Mouse (Mus musculus): ENCODE measurements at regions not wholly inside any gene's neighbourhood (a gene's known extent, or its start where the extent isn't known, plus 50 kb on each side); places are given as distances from the start of the nearest gene placed in this dataset.

DNA sequence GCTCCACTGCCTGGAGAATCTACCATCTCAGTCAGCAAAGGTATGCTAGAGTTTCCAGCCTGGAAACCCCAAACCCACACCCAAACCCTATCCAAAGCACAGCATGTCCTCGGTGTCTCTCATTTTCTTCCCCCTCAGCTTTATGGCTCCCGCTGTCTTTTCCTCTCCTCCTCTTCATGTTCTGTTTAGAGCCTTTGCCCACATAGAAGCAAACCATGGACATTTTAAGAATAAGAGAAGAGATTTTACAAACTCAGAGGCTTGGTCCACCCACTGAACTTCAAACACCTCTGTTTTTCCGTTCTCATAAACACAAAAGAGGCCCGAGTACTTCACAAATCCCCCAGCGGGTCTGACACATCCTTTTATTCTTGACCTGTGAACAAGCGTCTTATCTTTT, 154.9 kb upstream of the Zc3h12c start:
- Histone ChIP-seq H3K4me3 (ENCODE audit: low read depth, low read length) (no peak overlapping the region), H3K4me2 (ENCODE audit: low read depth, severe bottlenecking) (no peak overlapping the region), H3K27me3 (ENCODE audit: control insufficient read depth, insufficient read depth, low read length) (no peaks in the 10 kb centered on the region), H3K4me1 (ENCODE audit: control insufficient read depth, insufficient read depth, low read length) (no peaks in the 10 kb centered on the region), H3K27ac (replicated peaks; ENCODE audit: low read depth, low read length) (no peak overlapping the region), H3K36me3 (ENCODE audit: control insufficient read depth, insufficient read depth, low read length) (no peaks in the 10 kb centered on the region), H3K9ac (ENCODE audit: low read length) (no peak overlapping the region), H3K9me3 (ENCODE audit: control insufficient read depth, low read length) (no peaks in the 10 kb centered on the region)
- ATAC-seq (ENCODE audit: insufficient number of reproducible peaks, low FRiP score, low TSS enrichment, low read depth) (no peak), DNase-seq (ENCODE audit: low spot score) (no peak)
- WGBS: 91% methylated on average over 6 of the region's 6 CpGs

DNA sequence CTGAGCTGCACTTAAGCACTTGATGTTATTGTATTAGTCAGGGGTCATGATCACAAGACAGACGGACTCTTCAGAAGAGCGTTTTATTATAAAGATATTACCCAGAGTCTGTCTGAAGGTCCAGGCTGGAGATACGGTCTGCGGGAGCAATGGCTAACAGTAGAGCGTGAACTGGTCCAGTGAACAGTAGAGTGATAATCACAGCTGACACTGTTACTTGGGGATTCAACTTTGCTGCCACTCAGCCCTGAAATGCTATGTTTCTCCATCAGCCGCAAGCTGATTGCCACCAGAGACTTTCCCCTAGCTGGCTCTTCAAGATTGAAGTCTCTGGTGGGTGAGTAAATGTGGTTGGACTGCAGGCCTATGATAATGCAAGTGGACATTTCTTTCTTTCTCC, 133.1 kb upstream of the Zc3h12c start:
- DNase-seq (ENCODE audit: low spot score) (no peak), ATAC-seq (ENCODE audit: insufficient number of reproducible peaks, low FRiP score, low TSS enrichment, low read depth) (no peak)
- Histone ChIP-seq H3K27me3 (ENCODE audit: control insufficient read depth, insufficient read depth, low read length) (no peaks in the 10 kb centered on the region), H3K4me3 (ENCODE audit: low read depth, low read length) (no peak overlapping the region), H3K36me3 (ENCODE audit: control insufficient read depth, insufficient read depth, low read length) (no peaks in the 10 kb centered on the region), H3K9ac (ENCODE audit: low read length) (no peak overlapping the region), H3K9me3 (ENCODE audit: control insufficient read depth, low read length) (no peaks in the 10 kb centered on the region), H3K4me1 (ENCODE audit: control insufficient read depth, insufficient read depth, low read length) (no peaks in the 10 kb centered on the region), H3K27ac (replicated peaks; ENCODE audit: low read depth, low read length) (no peak overlapping the region), H3K4me2 (ENCODE audit: low read depth, severe bottlenecking) (no peak overlapping the region)
- WGBS: 82% methylated on average over 6 of the region's 6 CpGs

DNA sequence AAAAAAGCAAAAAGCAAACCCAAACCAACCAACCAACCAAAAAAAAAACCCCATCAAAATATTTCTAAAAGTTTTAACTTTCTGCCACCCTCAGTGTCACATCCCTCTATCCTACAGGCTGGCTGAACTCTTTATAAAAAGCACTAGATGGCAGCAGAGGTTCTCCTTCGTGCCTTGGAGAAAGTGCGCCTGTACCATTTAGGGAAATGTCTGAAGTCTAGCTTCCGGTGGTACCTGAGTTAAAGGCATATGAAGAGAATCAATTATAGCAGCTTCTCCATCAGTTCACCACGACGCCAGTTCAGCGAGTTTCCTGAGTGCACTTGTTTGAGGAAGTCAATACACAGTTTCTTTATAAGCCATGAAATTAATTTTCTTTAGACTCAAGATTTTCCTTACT, 130.0 kb upstream of the Zc3h12c start:
- Histone ChIP-seq H3K27ac (replicated peaks; ENCODE audit: low read depth, low read length) (no peak overlapping the region), H3K4me2 (ENCODE audit: low read depth, severe bottlenecking) (no peak overlapping the region), H3K9me3 (ENCODE audit: control insufficient read depth, low read length) (no peaks in the 10 kb centered on the region), H3K27me3 (ENCODE audit: control insufficient read depth, insufficient read depth, low read length) (no peaks in the 10 kb centered on the region), H3K36me3 (ENCODE audit: control insufficient read depth, insufficient read depth, low read length) (no peaks in the 10 kb centered on the region), H3K9ac (ENCODE audit: low read length) (no peak overlapping the region), H3K4me1 (ENCODE audit: control insufficient read depth, insufficient read depth, low read length) (no peaks in the 10 kb centered on the region), H3K4me3 (ENCODE audit: low read depth, low read length) (no peak overlapping the region)
- DNase-seq (ENCODE audit: low spot score): peak; percentile 48
- no peak for ATAC-seq (ENCODE audit: insufficient number of reproducible peaks, low FRiP score, low TSS enrichment, low read depth)
- whole genome bisulfite sequencing: 11% methylated on average over 6 of the region's 6 CpGs

DNA sequence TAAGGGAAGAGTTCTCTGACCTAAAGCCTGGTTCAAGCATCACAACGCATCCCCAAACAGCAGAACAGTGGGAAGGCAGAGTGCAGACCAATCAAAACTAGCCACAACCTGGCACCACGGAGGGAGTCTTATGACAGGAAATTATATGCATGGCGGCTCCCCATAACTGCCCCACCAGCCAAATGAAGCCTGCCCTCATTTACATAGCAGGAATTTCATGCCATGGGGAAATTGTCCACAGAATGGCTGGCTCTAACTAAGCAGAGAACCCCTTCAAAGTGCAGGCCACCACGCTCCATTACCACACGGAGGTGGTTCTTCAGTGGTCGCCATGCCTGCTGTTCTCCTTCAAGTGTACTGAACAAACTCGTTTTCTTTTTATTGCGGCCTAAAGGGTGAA, 126.3 kb upstream of the Zc3h12c start:
- H3K27me3 ChIP-seq (ENCODE audit: control insufficient read depth, insufficient read depth, low read length): no peaks in the 10 kb centered on the region
- no peak for DNase-seq (ENCODE audit: low spot score)
- H3K36me3 ChIP-seq (ENCODE audit: control insufficient read depth, insufficient read depth, low read length): no peaks in the 10 kb centered on the region
- no peaks in the 10 kb centered on the region for H3K9me3 ChIP-seq (ENCODE audit: control insufficient read depth, low read length)
- no peak overlapping the region for H3K9ac ChIP-seq (ENCODE audit: low read length)
- no peak for ATAC-seq (ENCODE audit: insufficient number of reproducible peaks, low FRiP score, low TSS enrichment, low read depth)
- H3K4me3 ChIP-seq (ENCODE audit: low read depth, low read length): no peak overlapping the region
- no peak overlapping the region for H3K27ac ChIP-seq (replicated peaks; ENCODE audit: low read depth, low read length)
- no peak overlapping the region for H3K4me2 ChIP-seq (ENCODE audit: low read depth, severe bottlenecking)
- 82% methylated on average over 8 of the region's 8 CpGs for WGBS
- H3K4me1 ChIP-seq (ENCODE audit: control insufficient read depth, insufficient read depth, low read length): no peaks in the 10 kb centered on the region

DNA sequence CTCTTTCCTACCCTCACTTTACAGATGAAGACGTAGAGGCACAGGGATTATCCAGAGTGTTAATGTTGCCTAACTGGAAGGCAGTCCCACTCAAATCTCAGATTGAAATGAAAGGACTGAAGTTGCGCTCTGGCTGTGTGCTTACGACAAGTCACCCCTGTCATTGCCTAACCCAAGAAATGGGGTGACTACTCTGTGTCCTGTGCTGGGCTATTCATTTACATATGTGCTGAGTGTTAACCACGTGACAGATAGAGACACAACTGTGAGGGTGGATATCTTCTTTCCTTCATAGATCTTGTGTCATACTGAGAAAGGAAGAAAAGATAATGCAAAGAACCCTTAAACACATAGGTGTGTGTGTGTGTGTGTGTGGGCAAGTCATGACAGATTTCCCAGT, 120.7 kb upstream of the Zc3h12c start:
- Histone ChIP-seq H3K36me3 (ENCODE audit: control insufficient read depth, insufficient read depth, low read length) (no peaks in the 10 kb centered on the region), H3K4me2 (ENCODE audit: low read depth, severe bottlenecking) (no peak overlapping the region), H3K27me3 (ENCODE audit: control insufficient read depth, insufficient read depth, low read length) (no peaks in the 10 kb centered on the region)

DNA sequence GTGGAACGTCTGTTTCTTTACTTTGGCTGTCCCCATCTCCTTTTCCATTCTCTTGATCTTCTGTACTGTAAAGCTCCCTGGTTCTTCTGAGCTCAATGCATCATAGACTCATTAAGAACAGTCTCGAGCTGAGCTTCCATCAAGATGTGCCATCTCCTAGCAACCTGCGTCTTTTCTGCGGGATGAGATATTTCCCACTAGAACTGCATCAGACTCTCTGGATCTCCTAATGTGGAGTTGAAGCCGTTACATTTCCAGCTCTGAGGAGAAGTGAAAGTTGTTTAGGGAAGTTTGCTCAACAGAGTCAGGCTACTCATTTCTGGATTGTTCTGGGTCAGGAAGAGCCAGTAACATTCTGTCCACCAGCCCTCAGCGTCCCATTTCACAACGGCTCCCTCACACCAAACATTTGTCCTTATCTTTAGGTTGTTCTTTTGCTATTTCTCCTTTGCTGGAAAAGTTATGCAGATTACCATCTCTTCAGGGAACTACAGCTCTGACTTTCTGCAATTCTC, 119.4 kb upstream of the Zc3h12c start:
- no peaks in the 10 kb centered on the region for H3K9me3 ChIP-seq (ENCODE audit: control insufficient read depth, low read length)
- H3K27ac ChIP-seq (replicated peaks; ENCODE audit: low read depth, low read length): no peak overlapping the region
- H3K9ac ChIP-seq (ENCODE audit: low read length): no peak overlapping the region
- no peak overlapping the region for H3K4me2 ChIP-seq (ENCODE audit: low read depth, severe bottlenecking)
- ATAC-seq (ENCODE audit: insufficient number of reproducible peaks, low FRiP score, low TSS enrichment, low read depth) (no peak), DNase-seq (ENCODE audit: low spot score) (no peak)
- 78% methylated on average over 7 of the region's 7 CpGs for WGBS
- no peaks in the 10 kb centered on the region for H3K4me1 ChIP-seq (ENCODE audit: control insufficient read depth, insufficient read depth, low read length)
- H3K4me3 ChIP-seq (ENCODE audit: low read depth, low read length): no peak overlapping the region
- no peaks in the 10 kb centered on the region for H3K27me3 ChIP-seq (ENCODE audit: control insufficient read depth, insufficient read depth, low read length)
- no peaks in the 10 kb centered on the region for H3K36me3 ChIP-seq (ENCODE audit: control insufficient read depth, insufficient read depth, low read length)

More for the DNA sequence above, 120.7 kb upstream of the Zc3h12c start:
- DNase-seq (ENCODE audit: low spot score): no peak
- H3K4me1 ChIP-seq (ENCODE audit: control insufficient read depth, insufficient read depth, low read length): no peaks in the 10 kb centered on the region
- no peak overlapping the region for H3K4me3 ChIP-seq (ENCODE audit: low read depth, low read length)
- no peak overlapping the region for H3K27ac ChIP-seq (replicated peaks; ENCODE audit: low read depth, low read length)
- no peak for ATAC-seq (ENCODE audit: insufficient number of reproducible peaks, low FRiP score, low TSS enrichment, low read depth)
- H3K9ac ChIP-seq (ENCODE audit: low read length): no peak overlapping the region
- H3K9me3 ChIP-seq (ENCODE audit: control insufficient read depth, low read length): no peaks in the 10 kb centered on the region
- 76% methylated on average over 4 of the region's 4 CpGs for WGBS

DNA sequence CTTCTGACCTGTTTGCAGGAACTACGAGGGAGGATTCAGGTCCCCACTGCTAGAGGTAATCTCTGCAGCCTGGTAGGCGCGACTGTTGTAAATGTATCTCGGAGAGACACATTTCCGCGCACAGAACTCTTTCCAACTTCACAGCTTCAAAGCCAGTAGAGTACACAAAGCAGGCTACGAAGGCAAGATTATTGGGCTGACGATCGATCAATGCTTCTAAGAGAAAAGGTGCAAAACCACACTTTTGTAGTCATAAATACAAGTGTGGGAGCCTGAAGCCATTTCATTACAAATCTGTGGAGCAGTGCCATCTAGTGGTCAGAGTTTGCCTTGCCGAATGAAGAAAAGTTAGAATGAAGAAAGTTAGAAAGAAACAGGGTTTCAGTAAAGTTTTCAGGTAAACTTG, 118.9 kb upstream of the Zc3h12c start:
- 7% methylated on average over 10 of the region's 10 CpGs for WGBS

DNA sequence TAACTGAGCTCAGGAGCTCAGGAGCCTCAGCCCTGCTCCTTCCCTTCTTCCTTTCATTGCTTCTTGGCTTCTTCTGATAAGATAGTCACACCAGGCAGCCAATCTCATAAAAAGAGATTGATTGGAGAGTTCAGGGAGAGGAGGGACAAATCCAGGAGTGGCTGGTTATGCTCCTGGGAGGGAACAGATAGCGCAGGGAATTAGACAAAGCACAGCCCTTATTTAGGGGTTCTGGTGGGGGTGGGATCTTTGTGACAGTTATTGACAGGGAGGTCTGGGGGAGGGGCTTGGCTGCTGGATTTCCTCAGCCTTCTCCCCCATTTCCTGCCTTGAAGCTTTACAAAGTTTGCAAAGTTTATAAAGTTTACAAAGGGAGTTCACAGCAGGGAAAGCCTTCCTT, 117.7 kb upstream of the Zc3h12c start:
- no peak overlapping the region for H3K9ac ChIP-seq (ENCODE audit: low read length)
- H3K27ac ChIP-seq (replicated peaks; ENCODE audit: low read depth, low read length): no peak overlapping the region
- no peak overlapping the region for H3K4me2 ChIP-seq (ENCODE audit: low read depth, severe bottlenecking)
- DNase-seq (ENCODE audit: low spot score) (no peak), ATAC-seq (ENCODE audit: insufficient number of reproducible peaks, low FRiP score, low TSS enrichment, low read depth) (no peak)
- no peaks in the 10 kb centered on the region for H3K9me3 ChIP-seq (ENCODE audit: control insufficient read depth, low read length)
- H3K4me1 ChIP-seq (ENCODE audit: control insufficient read depth, insufficient read depth, low read length): no peaks in the 10 kb centered on the region
- H3K4me3 ChIP-seq (ENCODE audit: low read depth, low read length): no peak overlapping the region
- H3K36me3 ChIP-seq (ENCODE audit: control insufficient read depth, insufficient read depth, low read length): no peaks in the 10 kb centered on the region
- H3K27me3 ChIP-seq (ENCODE audit: control insufficient read depth, insufficient read depth, low read length): no peaks in the 10 kb centered on the region
- 11% methylated on average over 1 of the region's 1 CpGs for WGBS

More for the DNA sequence above, 118.9 kb upstream of the Zc3h12c start:
- no peak overlapping the region for H3K9ac ChIP-seq (ENCODE audit: low read length)
- no peak overlapping the region for H3K27ac ChIP-seq (replicated peaks; ENCODE audit: low read depth, low read length)
- no peaks in the 10 kb centered on the region for H3K36me3 ChIP-seq (ENCODE audit: control insufficient read depth, insufficient read depth, low read length)
- H3K4me2 ChIP-seq (ENCODE audit: low read depth, severe bottlenecking): peak overlapping the region; percentile 45
- ATAC-seq (ENCODE audit: insufficient number of reproducible peaks, low FRiP score, low TSS enrichment, low read depth) (no peak), DNase-seq (ENCODE audit: low spot score) (peak; percentile 81)
- no peaks in the 10 kb centered on the region for H3K4me1 ChIP-seq (ENCODE audit: control insufficient read depth, insufficient read depth, low read length)
- no peaks in the 10 kb centered on the region for H3K27me3 ChIP-seq (ENCODE audit: control insufficient read depth, insufficient read depth, low read length)
- H3K9me3 ChIP-seq (ENCODE audit: control insufficient read depth, low read length): no peaks in the 10 kb centered on the region
- H3K4me3 ChIP-seq (ENCODE audit: low read depth, low read length): peak overlapping the region; percentile 7; the same call in 1 of the 2 replicates

DNA sequence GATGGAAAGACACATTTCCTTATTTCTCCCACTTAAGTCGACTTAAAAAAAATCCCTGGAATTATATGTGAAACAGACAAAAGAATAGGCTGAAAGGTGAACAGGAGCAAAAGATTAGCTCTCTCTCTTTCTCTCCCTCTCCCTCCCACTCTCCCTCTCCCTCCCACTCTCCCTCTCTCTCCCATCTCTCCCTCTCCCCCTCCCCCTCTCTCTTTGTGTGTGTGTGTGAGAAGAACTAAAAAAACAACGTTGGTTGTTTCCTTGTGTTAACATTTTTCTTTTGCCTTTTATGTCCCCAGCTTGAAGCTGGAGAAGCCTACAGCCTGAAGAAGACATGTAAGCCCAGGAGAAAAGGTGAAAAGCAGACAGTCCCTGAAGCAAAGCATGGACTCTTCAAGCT, 115.2 kb upstream of the Zc3h12c start:
- no peaks in the 10 kb centered on the region for H3K9me3 ChIP-seq (ENCODE audit: control insufficient read depth, low read length)
- no peak for ATAC-seq (ENCODE audit: insufficient number of reproducible peaks, low FRiP score, low TSS enrichment, low read depth)
- WGBS: 29% methylated on average over 2 of the region's 2 CpGs
- no peak for DNase-seq (ENCODE audit: low spot score)
- no peak overlapping the region for H3K27ac ChIP-seq (replicated peaks; ENCODE audit: low read depth, low read length)
- H3K27me3 ChIP-seq (ENCODE audit: control insufficient read depth, insufficient read depth, low read length): no peaks in the 10 kb centered on the region
- H3K36me3 ChIP-seq (ENCODE audit: control insufficient read depth, insufficient read depth, low read length): no peaks in the 10 kb centered on the region
- no peaks in the 10 kb centered on the region for H3K4me1 ChIP-seq (ENCODE audit: control insufficient read depth, insufficient read depth, low read length)
- H3K4me3 ChIP-seq (ENCODE audit: low read depth, low read length): no peak overlapping the region
- H3K9ac ChIP-seq (ENCODE audit: low read length): no peak overlapping the region
- H3K4me2 ChIP-seq (ENCODE audit: low read depth, severe bottlenecking): no peak overlapping the region
